Mouse (Mus musculus) lung, embryonic 14.5 days (tissue): Measurements from ENCODE around the gene Snrpc. TPM values are rescaled to one million over a fixed set of nuclear protein-coding genes. Genes with fewer than 3 reads are reported as not detected.
"Not testable (repeated sequence)": the region's sequence is repeated elsewhere in the genome, so short reads cannot be mapped to it uniquely, and the experiment has no call there.

Experiments
- ATAC-seq: fragments of 200-750 bp; cut with Nextera tagmentation; 2 replicates; pipeline ENCODE4 v1.8.0; 2017; ENCODE audit warnings: mild to moderate bottlenecking, moderate TSS enrichment, moderate library complexity; ENCODE audit not compliant: insufficient read depth
- DNase-seq: peaks from one replicate; pipeline ENCODE4 v3.0.0-alpha.2; 2015
- H3K27ac ChIP-seq: fragments of 300-500 bp; sonication (generic); 2 replicates; pipeline ENCODE4 v1.5.1; 2014; ENCODE audit warnings: low read depth, mild to moderate bottlenecking, moderate library complexity
- H3K27me3 ChIP-seq: fragments of 300-500 bp; sonication (generic); 2 replicates; pipeline ENCODE4 v1.6.1; 2014; ENCODE audit warnings: low read length, control low read depth; ENCODE audit not compliant: insufficient read depth
- H3K36me3 ChIP-seq: fragments of 300-500 bp; sonication (generic); 2 replicates; pipeline ENCODE4 v1.6.1; 2014; ENCODE audit warnings: control low read depth; ENCODE audit not compliant: insufficient read depth
- H3K4me1 ChIP-seq: fragments of 300-500 bp; sonication (generic); 2 replicates; pipeline ENCODE4 v1.6.1; 2014; ENCODE audit warnings: antibody characterized with exemption, control low read depth; ENCODE audit not compliant: insufficient read depth
- H3K4me2 ChIP-seq: fragments of 300-500 bp; sonication (generic); 2 replicates; pipeline ENCODE4 v1.6.1; 2014; ENCODE audit warnings: mild to moderate bottlenecking
- H3K4me3 ChIP-seq: fragments of 300-500 bp; sonication (generic); 2 replicates; pipeline ENCODE4 v1.5.1; 2014; ENCODE audit warnings: low read depth, low read length
- H3K9ac ChIP-seq: fragments of 300-500 bp; sonication (generic); 2 replicates; pipeline ENCODE4 v1.6.1; 2014
- H3K9me3 ChIP-seq: fragments of 300-500 bp; sonication (generic); 2 replicates; pipeline ENCODE4 v1.6.1; 2016; ENCODE audit warnings: low read depth, low read length, control low read depth
- CTCF ChIP-seq: IDR thresholded peaks from 2 replicates; pipeline ENCODE4 v1.5.1; 2016; ENCODE audit warnings: antibody characterized with exemption, low read depth
- WGBS: fragments of 180-500 bp; shearing (Covaris S2); extraction: QIAGEN DNeasy Blood & Tissue Kit; methylation state at CpG from one replicate; pipeline ENCODE4 v1.1.7; 2014; 5-methylcytosine and 5-hydroxymethylcytosine counted together
- polyA plus RNA-seq: library from polyadenylated mRNA; unstranded; fragments of >200 nt; fragmentation: Nextera tagmentation; extraction: Ambion mirVana; gene quantifications from 2 replicates; pipeline ENCODE4 v1.2.1, GENCODE M21; 2014

Snrpc gene
- 361 and 368 TPM in 2 replicates for polyA plus RNA-seq

DNA sequence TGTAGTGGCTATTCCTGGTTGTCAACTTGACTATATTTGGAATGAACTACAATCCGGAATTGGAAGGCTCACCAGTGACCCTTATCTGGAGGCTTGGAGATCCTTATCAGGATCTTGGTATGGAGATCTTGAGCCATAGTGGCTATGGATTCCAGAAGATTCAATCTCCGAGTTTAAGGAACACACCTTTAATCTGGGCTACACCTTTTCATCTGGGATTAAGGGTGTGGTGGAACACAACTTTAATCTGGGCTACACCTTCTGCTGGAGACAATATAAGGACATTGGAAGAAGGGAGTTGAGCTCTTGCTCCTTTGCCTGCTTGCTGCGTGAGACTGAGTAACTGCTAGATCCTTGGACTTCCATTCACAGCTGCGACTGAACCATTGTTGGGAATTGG lies at the start of gene Snrpc:
Gene Snrpc (plus strand): TSS at position 301 of the 400 bp plus-strand sequence.
- H3K9ac ChIP-seq, ATAC-seq, H3K27ac ChIP-seq, H3K4me1 ChIP-seq, H3K4me2 ChIP-seq, H3K27me3 ChIP-seq, H3K9me3 ChIP-seq, DNase-seq: not testable (repeated sequence)
- WGBS, result 79% methylated on average over 3 of the region's 4 CpGs
- Histone ChIP-seq H3K36me3 (peaks cover 10% of the 10 kb centered on the region; the same call in 1 of the 2 replicates), H3K4me3 (0 out of 2 replicates have a peak within 1 kb of the TSS, but pooled peaks have one; percentile 77)

GRCm38 (mm10) chr17:27788456-27789172 lies 49.3 kb upstream of the Snrpc start:
- Histone ChIP-seq H3K36me3 (peaks cover 39% of the 10 kb centered on the region), H3K9me3 (no peaks in the 10 kb centered on the region), H3K4me3 (no peak overlapping the region), H3K27ac (no peak overlapping the region), H3K4me1 (no peaks in the 10 kb centered on the region), H3K4me2 (no peak overlapping the region), H3K9ac (no peak overlapping the region), H3K27me3 (no peaks in the 10 kb centered on the region)
- WGBS, result 86% methylated on average over 6 of the region's 6 CpGs
- no peak for TF ChIP-seq CTCF
- ATAC-seq (no peak), DNase-seq (no peak)

- ATAC-seq (no peak), DNase-seq (no peak)
- no peak overlapping the region for H3K27ac ChIP-seq
- no peak overlapping the region for H3K4me3 ChIP-seq
- H3K36me3 ChIP-seq, result peaks cover 28% of the 10 kb centered on the region
- H3K4me2 ChIP-seq, result no peak overlapping the region
- no peaks in the 10 kb centered on the region for H3K9me3 ChIP-seq
- no peaks in the 10 kb centered on the region for H3K27me3 ChIP-seq
- no peak overlapping the region for H3K9ac ChIP-seq
- H3K4me1 ChIP-seq, result no peaks in the 10 kb centered on the region
- WGBS, result 90% methylated on average over 5 of the region's 5 CpGs
- no peak for TF ChIP-seq CTCF
Measured at GRCm38 (mm10) chr17:27790015-27790414, 47.9 kb upstream of the Snrpc start.

DNA sequence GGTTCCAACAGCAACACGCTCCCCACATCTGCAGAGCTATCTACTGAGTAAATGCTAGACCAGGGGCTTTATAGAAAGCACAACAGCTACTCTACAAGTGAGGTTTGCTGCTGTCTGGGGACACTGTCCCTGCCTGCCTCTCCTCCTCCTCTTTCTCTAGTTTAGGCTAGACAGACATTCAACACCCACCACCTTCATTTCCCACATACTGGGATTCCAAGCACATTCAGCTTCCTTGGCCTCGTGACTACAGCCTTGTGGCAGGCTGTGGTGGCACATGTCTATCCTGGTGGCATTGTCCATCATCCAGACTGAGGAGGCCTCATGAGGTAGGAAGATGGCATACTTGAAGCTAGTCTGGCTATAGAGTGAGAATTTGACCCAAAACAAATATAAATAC lies 47.0 kb upstream of the Snrpc start:
- ATAC-seq (no peak), DNase-seq (no peak)
- H3K36me3 ChIP-seq, result peaks cover 18% of the 10 kb centered on the region
- no peak overlapping the region for H3K4me3 ChIP-seq
- no peak overlapping the region for H3K27ac ChIP-seq
- no peak overlapping the region for H3K9ac ChIP-seq
- H3K9me3 ChIP-seq, result no peaks in the 10 kb centered on the region
- TF ChIP-seq CTCF, result no peak
- H3K4me2 ChIP-seq, result no peak overlapping the region
- no peaks in the 10 kb centered on the region for H3K27me3 ChIP-seq
- no peaks in the 10 kb centered on the region for H3K4me1 ChIP-seq
- 75% methylated on average over 2 of the region's 2 CpGs for WGBS

GRCm38 (mm10) chr17:27791556-27791955 lies 46.4 kb upstream of the Snrpc start:
- no peak for TF ChIP-seq CTCF
- no peak overlapping the region for H3K4me3 ChIP-seq
- H3K27me3 ChIP-seq, result no peaks in the 10 kb centered on the region
- no peak for ATAC-seq
- peaks cover 2% of the 10 kb centered on the region; the same call in 1 of the 2 replicates for H3K4me1 ChIP-seq
- H3K9ac ChIP-seq, result no peak overlapping the region
- H3K36me3 ChIP-seq, result peaks cover 15% of the 10 kb centered on the region
- H3K27ac ChIP-seq, result no peak overlapping the region
- H3K4me2 ChIP-seq, result no peak overlapping the region
- H3K9me3 ChIP-seq, result no peaks in the 10 kb centered on the region
- DNase-seq, result no peak
- WGBS, result 71% methylated on average over 2 of the region's 2 CpGs

DNA sequence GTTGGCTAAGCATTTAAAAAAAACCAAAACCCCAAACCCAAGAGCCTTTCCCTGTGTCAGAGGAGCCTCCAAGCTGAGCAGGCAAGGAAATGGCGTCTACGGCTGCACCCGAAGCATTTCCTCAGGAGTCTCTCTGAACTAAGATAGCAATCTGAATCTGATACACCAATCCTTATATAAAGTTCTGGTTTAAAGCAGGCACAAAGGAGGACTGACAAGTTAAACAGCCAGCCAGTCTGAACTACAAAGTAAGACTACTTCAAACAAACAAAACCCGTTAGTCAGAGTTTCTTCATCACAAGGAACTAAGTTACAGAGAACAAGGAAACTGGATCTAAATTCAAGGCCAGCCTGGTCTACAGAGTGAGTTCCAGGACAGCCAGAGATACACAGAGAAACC lies 45.4 kb upstream of the Snrpc start:
- TF ChIP-seq CTCF, result no peak

DNA sequence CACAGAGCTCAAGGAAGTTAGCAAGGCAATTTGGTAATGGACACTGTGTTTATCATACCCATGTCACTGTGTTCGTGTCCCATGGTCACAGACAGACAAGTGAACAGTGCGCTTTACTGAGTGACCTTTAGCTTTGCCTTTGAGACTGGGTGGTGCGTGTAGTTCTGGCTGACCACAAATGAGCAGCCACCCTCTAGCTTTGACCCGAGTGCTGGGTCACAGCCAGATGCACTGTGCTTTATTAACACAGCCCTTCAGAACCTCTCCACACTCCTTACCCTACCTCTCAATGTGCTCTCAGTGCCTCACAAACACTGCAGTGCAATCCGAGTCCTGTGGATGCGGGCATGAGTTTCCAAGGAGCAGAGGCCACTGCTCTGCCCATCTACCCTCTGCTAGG lies 44.8 kb upstream of the Snrpc start:
- H3K9me3 ChIP-seq, result no peaks in the 10 kb centered on the region
- H3K4me2 ChIP-seq, result no peak overlapping the region
- peaks cover 18% of the 10 kb centered on the region for H3K4me1 ChIP-seq
- H3K36me3 ChIP-seq, result peaks cover 12% of the 10 kb centered on the region
- DNase-seq (no peak), ATAC-seq (no peak)
- H3K27me3 ChIP-seq, result no peaks in the 10 kb centered on the region
- whole genome bisulfite sequencing, result 69% methylated on average over 6 of the region's 6 CpGs
- TF ChIP-seq CTCF, result no peak
- no peak overlapping the region for H3K4me3 ChIP-seq
- no peak overlapping the region for H3K9ac ChIP-seq
- H3K27ac ChIP-seq, result no peak overlapping the region

More for the DNA sequence above, 45.4 kb upstream of the Snrpc start:
- Histone ChIP-seq H3K27me3 (no peaks in the 10 kb centered on the region), H3K9me3 (no peaks in the 10 kb centered on the region), H3K27ac (no peak overlapping the region), H3K4me2 (no peak overlapping the region), H3K36me3 (peaks cover 12% of the 10 kb centered on the region), H3K9ac (no peak overlapping the region), H3K4me3 (no peak overlapping the region), H3K4me1 (peaks cover 12% of the 10 kb centered on the region; the same call in 1 of the 2 replicates)
- ATAC-seq, result no peak
- DNase-seq, result no peak
- WGBS, result 59% methylated on average over 4 of the region's 4 CpGs
